Mouse (Mus musculus): ENCODE data around the gene Scn9a. TPM values are rescaled to one million over a fixed set of nuclear protein-coding genes. Genes with fewer than 3 reads are reported as not detected.

Gene Scn9a
- total RNA-seq (2012; rRNA removed) (not detected in 2 replicates), polyA plus RNA-seq (2012; ENCODE audit: insufficient read depth in 1 of 2, insufficient read length in 2 of 2, low read depth in 1 of 2, low replicate concordance in 2 of 2, missing spikeins in 1 of 2) (not detected)

GRCm38 (mm10) chr2:66634580-66635359 lies at the start of gene Scn9a:
TSS of gene Scn9a (minus strand) at chr2:66634962.
- Histone ChIP-seq H3K9ac (ENCODE audit: control insufficient read depth, low read depth, low read length, poor library complexity, severe bottlenecking) (no peak within 1 kb of the TSS), H3K36me3 (ENCODE audit: control insufficient read depth in 1 of 2, insufficient read depth in 2 of 2, low read length in 2 of 2) (no peaks in the 10 kb centered on the region), H3K4me1 (ENCODE audit: control insufficient read depth in 1 of 2, insufficient read depth in 2 of 2, low read length in 2 of 2) (no peaks in the 10 kb centered on the region), H3K9me3 (replicated peaks; ENCODE audit: insufficient read depth, low read length) (no peaks in the 10 kb centered on the region), H3K79me2 (ENCODE audit: control insufficient read depth, insufficient read depth, low read length, poor library complexity) (no peaks in the 10 kb centered on the region), H3K4me3 (ENCODE audit: control insufficient read depth in 1 of 2, insufficient read depth in 1 of 2, low read depth in 2 of 2, low read length in 2 of 2) (no peak within 1 kb of the TSS), H3K27ac (ENCODE audit: control insufficient read depth, low read depth, low read length) (no peak within 1 kb of the TSS), H3K27me3 (ENCODE audit: control insufficient read depth in 1 of 2, insufficient read depth in 2 of 2, low read length in 2 of 2) (no peaks in the 10 kb centered on the region)
- no peak for TF ChIP-seq TCF12 (IDR thresholded peaks at IDR 0.05; ENCODE audit: low read depth, low read length)
- no peak for TF ChIP-seq KAT2A (conservative IDR thresholded peaks at IDR 0.05; ENCODE audit: low read depth, low read length)
- TF ChIP-seq UBTF (IDR thresholded peaks at IDR 0.05; ENCODE audit: borderline replicate concordance, insufficient read depth, low read depth, low read length): no peak
- TF ChIP-seq SIN3A (IDR thresholded peaks at IDR 0.05; ENCODE audit: low read length): no peak
- no peak for TF ChIP-seq GATA1 (IDR thresholded peaks at IDR 0.05; ENCODE audit: low read depth, low read length)
- no peak for TF ChIP-seq HCFC1 (IDR thresholded peaks at IDR 0.05; ENCODE audit: low read depth, low read length)
- TF ChIP-seq MYB (IDR thresholded peaks at IDR 0.05; ENCODE audit: low read depth, low read length): no peak
- TF ChIP-seq TAL1 (IDR thresholded peaks at IDR 0.05; ENCODE audit: low read length): no peak
- no peak for TF ChIP-seq USF1 (IDR thresholded peaks at IDR 0.05; ENCODE audit: low read depth, low read length)
- TF ChIP-seq ELF1 (IDR thresholded peaks at IDR 0.05; ENCODE audit: low read depth, low read length): no peak
- no peak for TF ChIP-seq EP300 (IDR thresholded peaks at IDR 0.05; ENCODE audit: low read depth in 1 of 2, low read length in 2 of 2)
- no peak for DNase-seq (ENCODE audit: low read depth, low spot score)

GRCm38 (mm10) chr2:66661988-66662387 lies 27.2 kb upstream of the Scn9a start:
- no peaks in the 10 kb centered on the region for H3K4me1 ChIP-seq (ENCODE audit: control insufficient read depth in 1 of 2, insufficient read depth in 2 of 2, low read length in 2 of 2)
- TF ChIP-seq EP300 (IDR thresholded peaks at IDR 0.05; ENCODE audit: low read depth in 1 of 2, low read length in 2 of 2) (no peak), GATA1 (IDR thresholded peaks at IDR 0.05; ENCODE audit: low read depth, low read length) (no peak), RCOR1 (IDR thresholded peaks at IDR 0.05; ENCODE audit: low read depth, low read length) (no peak), HCFC1 (IDR thresholded peaks at IDR 0.05; ENCODE audit: low read depth, low read length) (no peak), UBTF (IDR thresholded peaks at IDR 0.05; ENCODE audit: borderline replicate concordance, insufficient read depth, low read depth, low read length) (no peak), GABPA (IDR thresholded peaks at IDR 0.05; ENCODE audit: low read depth, low read length) (no peak), E2F4 (IDR thresholded peaks at IDR 0.05; ENCODE audit: borderline replicate concordance, low read depth, low read length) (no peak), TAL1 (IDR thresholded peaks at IDR 0.05; ENCODE audit: low read length) (no peak), MXI1 (IDR thresholded peaks at IDR 0.05; ENCODE audit: low read depth, low read length) (no peak), JUND (IDR thresholded peaks at IDR 0.05; ENCODE audit: low read depth, low read length) (no peak), RAD21 (IDR thresholded peaks at IDR 0.05; ENCODE audit: low read depth, low read length) (no peak), ZC3H11A (IDR thresholded peaks at IDR 0.05; ENCODE audit: low read depth, low read length) (no peak), MAX (IDR thresholded peaks at IDR 0.05; ENCODE audit: low read length) (no peak), POLR2AphosphoS2 (IDR thresholded peaks at IDR 0.05; ENCODE audit: low read length) (no peak)
- no peak overlapping the region for H3K9ac ChIP-seq (ENCODE audit: control insufficient read depth, low read depth, low read length, poor library complexity, severe bottlenecking)
- H3K9me3 ChIP-seq (replicated peaks; ENCODE audit: insufficient read depth, low read length): no peaks in the 10 kb centered on the region
- H3K36me3 ChIP-seq (ENCODE audit: control insufficient read depth in 1 of 2, insufficient read depth in 2 of 2, low read length in 2 of 2): no peaks in the 10 kb centered on the region
- no peaks in the 10 kb centered on the region for H3K27me3 ChIP-seq (ENCODE audit: control insufficient read depth in 1 of 2, insufficient read depth in 2 of 2, low read length in 2 of 2)
- H3K27ac ChIP-seq (ENCODE audit: control insufficient read depth, low read depth, low read length): no peak overlapping the region
- H3K4me3 ChIP-seq (ENCODE audit: control insufficient read depth in 1 of 2, insufficient read depth in 1 of 2, low read depth in 2 of 2, low read length in 2 of 2): no peak overlapping the region
- DNase-seq (ENCODE audit: low read depth, low spot score): no peak
- H3K79me2 ChIP-seq (ENCODE audit: control insufficient read depth, insufficient read depth, low read length, poor library complexity): no peaks in the 10 kb centered on the region
